Mouse (Mus musculus): Measurements from ENCODE around the gene 4930535I16Rik. TPM values are rescaled to one million over a fixed set of nuclear protein-coding genes. Genes with fewer than 3 reads are reported as not detected.
A peak's percentile ranks its signal among the peaks of the same experiment; 100 is the strongest.

Gene 4930535I16Rik
- polyA plus RNA-seq, 1 experiment from 2014 or later, result not detected

DNA sequence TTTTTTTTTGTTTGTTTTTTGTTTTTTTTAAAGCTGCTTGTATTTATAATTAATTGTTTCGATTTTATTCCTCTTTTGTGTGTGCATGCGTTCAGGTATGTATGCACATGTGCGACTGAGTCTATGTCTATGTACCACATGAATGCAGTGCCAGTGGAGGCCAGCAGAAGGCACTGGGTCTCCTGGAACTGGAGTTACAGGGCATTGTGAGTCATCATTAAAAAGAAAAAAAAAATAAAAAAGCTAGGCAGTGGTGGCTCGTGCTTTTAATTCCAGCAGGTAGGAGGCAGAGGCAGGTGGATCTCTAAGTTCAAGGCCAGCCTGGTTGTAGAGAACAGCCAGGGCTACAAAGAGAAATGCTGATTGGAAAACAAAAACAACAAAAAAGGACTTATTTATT, 12.2 kb upstream of the 4930535I16Rik start:
- no peak for DNase-seq
- H3K4me1 ChIP-seq (ENCODE audit: insufficient read depth), result no peaks in the 10 kb centered on the region
- WGBS, result 93% methylated on average over 4 of the region's 4 CpGs
- no peak overlapping the region for H3K4me3 ChIP-seq (ENCODE audit: low read depth, low read length)
- H3K36me3 ChIP-seq (ENCODE audit: insufficient read depth), result peaks cover 79% of the 10 kb centered on the region
- no peak overlapping the region for H3K9ac ChIP-seq
- H3K4me2 ChIP-seq, result no peak overlapping the region
- H3K27ac ChIP-seq (ENCODE audit: low read depth), result no peak overlapping the region
- no peaks in the 10 kb centered on the region for H3K9me3 ChIP-seq (ENCODE audit: low read depth, low read length)
- H3K27me3 ChIP-seq (ENCODE audit: insufficient read depth, low read length), result no peaks in the 10 kb centered on the region
- no peak for TF ChIP-seq CTCF (IDR thresholded peaks at IDR 0.05; ENCODE audit: low read depth)
- no peak for ATAC-seq (ENCODE audit: insufficient read depth)

DNA sequence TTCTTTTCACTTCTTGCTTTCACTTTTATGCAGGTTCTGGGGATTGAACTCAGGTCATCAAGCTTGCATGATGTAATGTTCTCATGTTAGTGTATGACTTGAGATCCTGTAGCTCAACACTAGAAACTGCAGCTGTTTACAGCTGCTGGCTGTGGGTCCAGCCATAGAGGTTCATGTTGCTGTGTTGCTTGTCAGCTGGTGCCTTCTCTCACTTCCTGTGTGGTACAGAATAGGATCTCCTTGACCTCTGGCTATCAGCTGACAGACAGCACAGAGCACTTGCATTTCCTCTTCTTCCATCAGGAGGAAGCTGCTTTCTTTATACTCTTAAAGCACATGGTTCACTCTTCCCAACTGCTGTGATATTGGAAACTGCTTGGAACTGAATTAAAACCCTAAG, 10.1 kb upstream of the 4930535I16Rik start:
- no peak for ATAC-seq (ENCODE audit: insufficient read depth)
- H3K9me3 ChIP-seq (ENCODE audit: low read depth, low read length), result no peaks in the 10 kb centered on the region
- H3K4me3 ChIP-seq (ENCODE audit: low read depth, low read length), result no peak overlapping the region
- H3K27ac ChIP-seq (ENCODE audit: low read depth), result no peak overlapping the region
- no peak for DNase-seq
- no peak overlapping the region for H3K9ac ChIP-seq
- peaks cover 81% of the 10 kb centered on the region for H3K36me3 ChIP-seq (ENCODE audit: insufficient read depth)
- H3K27me3 ChIP-seq (ENCODE audit: insufficient read depth, low read length), result no peaks in the 10 kb centered on the region
- TF ChIP-seq CTCF (IDR thresholded peaks at IDR 0.05; ENCODE audit: low read depth), result no peak
- H3K4me1 ChIP-seq (ENCODE audit: insufficient read depth), result no peaks in the 10 kb centered on the region
- H3K4me2 ChIP-seq, result no peak overlapping the region

DNA sequence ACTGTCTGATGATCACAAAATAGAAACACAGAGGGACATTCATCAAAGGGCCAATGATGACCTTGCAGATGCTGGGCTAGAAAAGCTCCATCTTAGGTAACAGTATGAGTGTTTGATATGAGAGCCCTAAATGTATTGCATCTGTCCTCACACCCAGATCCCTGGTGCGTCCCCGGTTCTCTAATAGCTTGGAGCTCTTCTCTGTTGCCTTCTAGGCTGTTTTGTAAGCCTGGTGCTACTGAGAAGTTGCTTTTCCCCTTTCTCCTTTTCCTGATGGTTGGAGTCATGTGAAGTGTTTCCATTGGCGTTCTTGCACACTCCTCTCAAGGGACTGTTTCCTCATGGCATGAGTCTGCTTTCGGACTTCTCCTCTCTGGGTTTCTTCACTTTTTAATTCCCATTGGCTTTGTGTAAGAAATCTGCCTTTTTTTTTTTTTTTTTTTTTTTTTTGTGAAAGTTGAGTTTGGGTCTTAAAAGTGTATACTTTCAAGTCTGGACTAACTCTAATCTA, 3.3 kb upstream of the 4930535I16Rik start:
- Histone ChIP-seq H3K4me1 (ENCODE audit: insufficient read depth) (peaks cover 7% of the 10 kb centered on the region; the same call in 1 of the 2 replicates), H3K36me3 (ENCODE audit: insufficient read depth) (peaks cover 48% of the 10 kb centered on the region), H3K4me2 (no peak overlapping the region), H3K27me3 (ENCODE audit: insufficient read depth, low read length) (no peaks in the 10 kb centered on the region), H3K4me3 (ENCODE audit: low read depth, low read length) (no peak overlapping the region), H3K9ac (no peak overlapping the region), H3K27ac (ENCODE audit: low read depth) (no peak overlapping the region), H3K9me3 (ENCODE audit: low read depth, low read length) (no peaks in the 10 kb centered on the region)
- 84% methylated on average over 4 of the region's 4 CpGs for WGBS
- TF ChIP-seq CTCF (IDR thresholded peaks at IDR 0.05; ENCODE audit: low read depth), result no peak
- no peak for ATAC-seq (ENCODE audit: insufficient read depth)
- DNase-seq, result no peak

DNA sequence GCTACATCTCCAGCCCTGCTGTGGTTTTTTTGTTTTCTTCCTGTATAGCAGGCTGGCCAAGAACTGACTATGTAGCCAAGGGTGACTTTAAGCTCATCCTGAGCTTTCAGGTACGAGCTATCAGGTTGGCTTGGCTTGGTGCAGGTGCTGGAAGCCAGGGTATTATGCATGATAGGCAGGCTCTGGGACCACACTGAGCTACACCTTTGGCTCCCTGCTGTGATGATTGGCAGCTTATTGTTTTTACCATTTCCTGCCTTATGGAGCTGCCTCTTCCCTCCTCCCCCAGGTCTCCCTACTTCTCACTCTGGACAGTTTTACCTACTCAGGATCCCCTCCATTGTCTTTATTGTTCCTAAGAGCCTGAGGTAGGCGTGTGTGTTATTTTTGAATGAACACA, 1.0 kb upstream of the 4930535I16Rik start:
- ATAC-seq (ENCODE audit: insufficient read depth) (no peak), DNase-seq (no peak)
- Histone ChIP-seq H3K4me2 (peak overlapping the region; percentile 86), H3K27me3 (ENCODE audit: insufficient read depth, low read length) (no peaks in the 10 kb centered on the region), H3K9ac (no peak overlapping the region), H3K27ac (ENCODE audit: low read depth) (no peak overlapping the region), H3K36me3 (ENCODE audit: insufficient read depth) (peaks cover 28% of the 10 kb centered on the region), H3K9me3 (ENCODE audit: low read depth, low read length) (no peaks in the 10 kb centered on the region), H3K4me1 (ENCODE audit: insufficient read depth) (peaks cover 7% of the 10 kb centered on the region; the same call in 1 of the 2 replicates), H3K4me3 (ENCODE audit: low read depth, low read length) (no peak overlapping the region)
- WGBS, result 69% methylated on average over 2 of the region's 2 CpGs
- no peak for TF ChIP-seq CTCF (IDR thresholded peaks at IDR 0.05; ENCODE audit: low read depth)

DNA sequence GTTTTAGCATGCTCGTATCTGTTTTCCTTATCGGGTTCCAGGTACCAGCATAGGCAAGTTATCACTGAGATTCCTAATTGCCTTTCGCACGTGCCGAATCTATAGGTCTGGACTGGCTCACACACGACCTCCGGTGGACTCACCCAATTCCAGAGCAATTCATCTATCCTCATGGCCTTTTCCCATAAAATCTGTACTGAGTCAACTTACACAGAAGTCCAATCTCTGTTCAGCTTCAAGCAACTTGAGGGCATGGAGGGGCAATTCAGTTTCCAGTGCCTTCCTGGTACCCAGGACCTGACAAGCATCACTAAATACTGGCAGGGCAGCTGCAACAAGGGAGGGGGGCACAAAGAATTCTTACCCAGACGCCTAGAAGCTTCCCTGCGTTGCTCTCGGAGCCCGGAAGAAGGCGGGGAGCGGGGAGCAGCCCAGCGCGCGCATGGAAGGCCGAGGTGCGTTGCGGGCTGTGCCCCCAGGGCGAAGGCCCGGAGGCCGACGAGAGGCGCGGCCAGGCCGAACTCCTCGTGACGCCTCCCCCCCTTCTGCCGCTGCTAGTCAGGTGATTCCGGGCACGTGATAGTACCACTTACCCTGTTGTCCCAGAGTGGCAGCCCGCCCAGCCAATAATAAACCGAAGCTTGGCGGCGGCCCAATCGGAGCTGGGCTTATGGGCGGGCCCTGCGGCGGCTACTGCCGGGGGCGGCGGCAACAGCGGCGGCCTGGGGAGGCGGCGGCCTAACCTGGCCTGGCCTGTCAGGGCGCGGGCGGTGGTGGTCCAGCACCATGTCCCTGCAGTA, 874 bp downstream of the 4930535I16Rik start, which contains the start of gene Rragc:
Rragc (plus strand) TSS at position 699 of the 800 bp plus-strand sequence.
- Histone ChIP-seq H3K4me2 (peak within 1 kb of the TSS; percentile 86), H3K27me3 (ENCODE audit: insufficient read depth, low read length) (no peaks in the 10 kb centered on the region), H3K4me3 (ENCODE audit: low read depth, low read length) (peak within 1 kb of the TSS; percentile 98), H3K27ac (ENCODE audit: low read depth) (peak within 1 kb of the TSS; percentile 80), H3K4me1 (ENCODE audit: insufficient read depth) (peaks cover 7% of the 10 kb centered on the region; the same call in 1 of the 2 replicates), H3K36me3 (ENCODE audit: insufficient read depth) (peaks cover 30% of the 10 kb centered on the region), H3K9ac (peak within 1 kb of the TSS; percentile 90), H3K9me3 (ENCODE audit: low read depth, low read length) (no peaks in the 10 kb centered on the region)
- DNase-seq, result peak; percentile 100
- WGBS, result 1% methylated on average over 49 of the region's 49 CpGs
- no peak for TF ChIP-seq CTCF (IDR thresholded peaks at IDR 0.05; ENCODE audit: low read depth)
- peak; percentile 99 for ATAC-seq (ENCODE audit: insufficient read depth)

DNA sequence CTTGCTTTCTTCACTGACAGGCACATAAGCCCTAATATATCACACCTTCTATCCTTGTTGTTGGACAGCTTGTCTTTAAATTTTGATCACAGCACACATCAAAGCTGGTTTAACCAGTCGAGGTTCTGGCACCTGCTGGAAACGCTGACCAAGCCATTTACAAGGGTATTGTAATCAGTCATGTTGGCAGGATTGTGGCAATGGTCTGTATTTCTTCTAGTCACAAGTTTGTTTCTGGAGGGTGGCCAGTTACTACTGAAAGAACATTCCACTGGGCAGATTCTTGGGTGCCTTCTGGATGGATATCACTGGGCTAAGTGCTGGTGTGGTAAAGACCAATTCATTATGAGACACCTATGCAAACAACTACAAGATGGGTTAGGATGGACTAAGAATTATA, 5.4 kb downstream of the 4930535I16Rik start:
- H3K36me3 ChIP-seq (ENCODE audit: insufficient read depth), result peaks cover 42% of the 10 kb centered on the region
- H3K4me2 ChIP-seq, result no peak overlapping the region
- DNase-seq (no peak), ATAC-seq (ENCODE audit: insufficient read depth) (no peak)
- TF ChIP-seq CTCF (IDR thresholded peaks at IDR 0.05; ENCODE audit: low read depth), result no peak
- no peaks in the 10 kb centered on the region for H3K27me3 ChIP-seq (ENCODE audit: insufficient read depth, low read length)
- no peak overlapping the region for H3K9ac ChIP-seq
- H3K27ac ChIP-seq (ENCODE audit: low read depth), result no peak overlapping the region
- no peak overlapping the region for H3K4me3 ChIP-seq (ENCODE audit: low read depth, low read length)
- WGBS, result 49% methylated on average over 2 of the region's 2 CpGs
- H3K9me3 ChIP-seq (ENCODE audit: low read depth, low read length), result no peaks in the 10 kb centered on the region
- H3K4me1 ChIP-seq (ENCODE audit: insufficient read depth), result no peaks in the 10 kb centered on the region

DNA sequence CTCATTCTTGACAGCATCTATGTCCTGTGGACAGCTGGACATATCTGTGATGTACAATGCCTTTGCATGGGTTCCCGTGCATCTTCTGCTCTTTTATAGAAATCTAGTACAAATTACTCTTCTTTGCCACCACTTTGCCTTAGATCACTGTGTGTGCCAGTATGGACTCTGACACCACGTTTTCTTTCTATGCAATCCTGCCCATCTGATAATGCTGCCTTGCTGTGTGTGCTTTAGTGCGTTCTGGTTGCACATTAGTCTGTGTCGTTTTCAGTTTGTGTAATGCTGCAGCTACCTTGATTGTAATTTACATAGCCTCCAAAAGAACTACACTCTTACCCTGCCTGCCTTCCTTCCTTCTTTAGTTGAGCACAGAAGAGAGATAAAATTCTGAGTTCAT, 6.3 kb downstream of the 4930535I16Rik start:
- H3K27ac ChIP-seq (ENCODE audit: low read depth), result no peak overlapping the region
- no peak overlapping the region for H3K9ac ChIP-seq
- H3K4me3 ChIP-seq (ENCODE audit: low read depth, low read length), result no peak overlapping the region
- no peaks in the 10 kb centered on the region for H3K27me3 ChIP-seq (ENCODE audit: insufficient read depth, low read length)
- no peak overlapping the region for H3K4me2 ChIP-seq
- whole genome bisulfite sequencing, result 87% methylated on average over 4 of the region's 4 CpGs
- H3K9me3 ChIP-seq (ENCODE audit: low read depth, low read length), result no peaks in the 10 kb centered on the region
- ATAC-seq (ENCODE audit: insufficient read depth) (no peak), DNase-seq (no peak)
- H3K36me3 ChIP-seq (ENCODE audit: insufficient read depth), result peaks cover 42% of the 10 kb centered on the region
- no peak for TF ChIP-seq CTCF (IDR thresholded peaks at IDR 0.05; ENCODE audit: low read depth)
- no peaks in the 10 kb centered on the region for H3K4me1 ChIP-seq (ENCODE audit: insufficient read depth)

Measured in lung, embryonic 14.5 days (tissue).